Mouse (Mus musculus): ENCODE measurements around the gene Aknad1. TPM values are rescaled to one million over a fixed set of nuclear protein-coding genes. Genes with fewer than 3 reads are reported as not detected.

Aknad1 gene
- polyA plus RNA-seq, 1 experiment from 2014 or later = 0.10 TPM

DNA sequence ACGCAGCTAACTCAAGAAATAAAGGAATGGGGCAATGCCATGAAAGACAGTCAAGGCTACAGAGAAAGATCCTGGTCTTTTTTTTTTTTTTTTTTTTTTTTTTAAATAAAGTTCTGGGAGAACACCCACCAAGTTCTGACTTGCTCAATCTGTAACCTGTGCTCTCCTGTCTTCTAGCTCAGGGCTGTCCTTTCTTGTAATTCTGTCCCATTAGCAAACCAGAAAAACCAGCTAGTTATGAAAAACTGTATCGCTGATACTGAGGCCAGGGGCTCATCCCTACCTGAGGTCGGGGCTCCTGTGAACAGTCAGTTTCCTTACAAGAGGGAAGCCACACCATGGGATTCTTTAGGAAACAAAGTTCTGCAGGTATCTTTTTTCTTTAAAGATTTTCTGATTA, 51.0 kb downstream of the Aknad1 start:
- Histone ChIP-seq H3K4me2 (no peak overlapping the region), H3K27ac (replicated peaks) (no peak overlapping the region), H3K36me3 (peaks cover 4% of the 10 kb centered on the region; the same call in 1 of the 2 replicates), H3K27me3 (replicated peaks) (no peaks in the 10 kb centered on the region), H3K9me3 (replicated peaks) (no peaks in the 10 kb centered on the region), H3K4me3 (replicated peaks) (no peak overlapping the region), H3K9ac (replicated peaks) (no peak overlapping the region), H3K4me1 (no peaks in the 10 kb centered on the region)
- WGBS = 93% methylated on average over 3 of the region's 3 CpGs
- ATAC-seq (ENCODE audit: low FRiP score) = no peak

DNA sequence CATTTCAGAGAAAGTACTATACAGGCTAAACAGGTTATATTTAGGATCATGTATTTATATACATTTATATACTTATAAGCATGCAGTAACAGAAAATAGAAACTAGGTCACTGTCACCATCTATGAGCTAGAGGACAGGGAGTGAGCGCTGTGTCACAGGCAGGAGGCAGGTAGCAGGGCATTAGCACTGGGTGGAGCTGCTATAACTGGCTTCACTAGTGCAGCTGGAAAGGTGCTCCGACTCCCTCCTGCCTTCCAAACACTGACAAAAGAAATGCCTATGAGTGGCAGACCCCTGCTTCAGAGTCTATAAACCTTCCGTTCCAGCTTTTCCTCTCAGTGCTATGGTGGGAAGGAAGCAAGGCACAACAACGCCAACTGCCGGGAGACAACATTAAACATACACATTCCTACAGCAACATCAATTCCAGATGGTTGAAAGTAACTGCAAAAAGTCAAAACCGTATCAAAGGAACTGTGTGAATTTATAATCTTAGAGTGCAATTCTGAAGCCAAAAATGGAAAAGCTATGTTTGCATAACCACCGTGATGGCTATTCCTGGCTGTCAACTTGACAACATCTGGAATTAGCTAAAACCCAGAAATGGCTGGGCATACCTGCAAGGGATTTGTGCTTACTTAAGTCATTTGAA, 51.7 kb downstream of the Aknad1 start:
- no peak overlapping the region for H3K27ac ChIP-seq (replicated peaks)
- H3K4me1 ChIP-seq = no peaks in the 10 kb centered on the region
- 89% methylated on average over 7 of the region's 7 CpGs for whole genome bisulfite sequencing
- H3K36me3 ChIP-seq = peaks cover 4% of the 10 kb centered on the region; the same call in 1 of the 2 replicates
- no peak overlapping the region for H3K4me2 ChIP-seq
- no peak overlapping the region for H3K4me3 ChIP-seq (replicated peaks)
- ATAC-seq (ENCODE audit: low FRiP score) = no peak
- H3K9me3 ChIP-seq (replicated peaks) = no peaks in the 10 kb centered on the region
- H3K27me3 ChIP-seq (replicated peaks) = no peaks in the 10 kb centered on the region
- no peak overlapping the region for H3K9ac ChIP-seq (replicated peaks)

DNA sequence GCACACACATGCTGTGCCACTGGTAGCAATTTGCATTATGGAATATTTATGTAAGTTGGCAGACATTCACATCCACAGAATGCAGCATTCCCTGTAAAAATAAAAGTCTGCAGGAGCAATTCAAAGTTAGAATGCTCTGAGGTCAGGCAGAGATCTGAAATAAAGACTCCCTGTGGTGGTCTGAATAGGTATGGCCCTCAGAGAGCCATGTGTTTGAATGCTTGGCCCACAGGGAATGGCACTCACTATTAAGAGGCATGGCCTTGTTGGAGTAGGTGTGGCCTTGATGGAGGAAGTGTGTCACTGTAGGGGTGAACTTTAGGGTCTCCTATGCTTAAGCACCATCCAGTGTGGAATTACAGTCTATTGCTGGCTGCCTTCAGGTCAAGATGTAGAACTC, 53.0 kb downstream of the Aknad1 start:
- Histone ChIP-seq H3K27me3 (replicated peaks) (no peaks in the 10 kb centered on the region), H3K27ac (replicated peaks) (no peak overlapping the region), H3K36me3 (peaks cover 4% of the 10 kb centered on the region; the same call in 1 of the 2 replicates), H3K9me3 (replicated peaks) (no peaks in the 10 kb centered on the region), H3K4me2 (no peak overlapping the region), H3K4me1 (no peaks in the 10 kb centered on the region), H3K4me3 (replicated peaks) (no peak overlapping the region), H3K9ac (replicated peaks) (no peak overlapping the region)
- ATAC-seq (ENCODE audit: low FRiP score) = no peak

DNA sequence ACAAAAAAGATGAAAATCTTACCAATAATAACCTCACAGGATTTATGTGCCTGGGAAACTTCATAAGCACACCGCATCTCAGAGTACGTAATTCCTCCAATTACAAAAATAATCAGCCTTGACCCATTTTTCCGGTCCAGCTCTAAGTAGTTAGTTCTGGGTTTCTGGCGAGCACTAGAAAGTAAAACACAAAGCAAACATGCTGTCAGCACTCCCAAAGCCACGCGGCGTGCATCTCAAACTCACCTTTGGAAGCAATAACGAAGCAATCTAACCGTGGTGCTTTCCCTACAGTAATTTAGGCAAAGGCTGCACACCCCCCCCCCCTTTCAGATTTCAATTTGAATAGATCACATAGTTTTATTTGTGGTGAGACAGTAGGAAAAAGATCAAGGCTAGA, 55.3 kb downstream of the Aknad1 start:
- Histone ChIP-seq H3K36me3 (peaks cover 8% of the 10 kb centered on the region; the same call in 1 of the 2 replicates), H3K4me1 (no peaks in the 10 kb centered on the region), H3K27ac (replicated peaks) (no peak overlapping the region), H3K4me3 (replicated peaks) (no peak overlapping the region), H3K4me2 (no peak overlapping the region), H3K27me3 (replicated peaks) (no peaks in the 10 kb centered on the region), H3K9ac (replicated peaks) (no peak overlapping the region), H3K9me3 (replicated peaks) (no peaks in the 10 kb centered on the region)
- 85% methylated on average over 9 of the region's 9 CpGs for WGBS
- no peak for ATAC-seq (ENCODE audit: low FRiP score)

- Histone ChIP-seq H3K27me3 (replicated peaks) (no peaks in the 10 kb centered on the region), H3K4me1 (no peaks in the 10 kb centered on the region), H3K4me3 (replicated peaks) (no peak overlapping the region)
Observed at GRCm38 (mm10) chr3:108795554-108796299, 56.3 kb downstream of the Aknad1 start.

GRCm38 (mm10) chr3:108796386-108796785, 56.9 kb downstream of the Aknad1 start:
- H3K36me3 ChIP-seq = peaks cover 19% of the 10 kb centered on the region
- no peaks in the 10 kb centered on the region for H3K9me3 ChIP-seq (replicated peaks)
- H3K9ac ChIP-seq (replicated peaks) = no peak overlapping the region
- no peak overlapping the region for H3K4me2 ChIP-seq
- no peaks in the 10 kb centered on the region for H3K27me3 ChIP-seq (replicated peaks)
- ATAC-seq (ENCODE audit: low FRiP score) = no peak
- no peak overlapping the region for H3K27ac ChIP-seq (replicated peaks)
- 91% methylated on average over 4 of the region's 4 CpGs for WGBS
- no peak overlapping the region for H3K4me3 ChIP-seq (replicated peaks)
- no peaks in the 10 kb centered on the region for H3K4me1 ChIP-seq

More at GRCm38 (mm10) chr3:108795554-108796299, 56.3 kb downstream of the Aknad1 start:
- Histone ChIP-seq H3K36me3 (peaks cover 17% of the 10 kb centered on the region), H3K27ac (replicated peaks) (no peak overlapping the region), H3K9me3 (replicated peaks) (no peaks in the 10 kb centered on the region), H3K4me2 (no peak overlapping the region), H3K9ac (replicated peaks) (no peak overlapping the region)
- no peak for ATAC-seq (ENCODE audit: low FRiP score)
- WGBS = 92% methylated on average over 7 of the region's 7 CpGs

GRCm38 (mm10) chr3:108797723-108798122, 58.3 kb downstream of the Aknad1 start:
- Histone ChIP-seq H3K4me3 (replicated peaks) (no peak overlapping the region), H3K27ac (replicated peaks) (no peak overlapping the region), H3K9ac (replicated peaks) (no peak overlapping the region), H3K9me3 (replicated peaks) (no peaks in the 10 kb centered on the region), H3K4me2 (no peak overlapping the region), H3K27me3 (replicated peaks) (no peaks in the 10 kb centered on the region), H3K4me1 (no peaks in the 10 kb centered on the region), H3K36me3 (peaks cover 29% of the 10 kb centered on the region)
- 92% methylated on average over 6 of the region's 6 CpGs for WGBS
- ATAC-seq (ENCODE audit: low FRiP score) = no peak

DNA sequence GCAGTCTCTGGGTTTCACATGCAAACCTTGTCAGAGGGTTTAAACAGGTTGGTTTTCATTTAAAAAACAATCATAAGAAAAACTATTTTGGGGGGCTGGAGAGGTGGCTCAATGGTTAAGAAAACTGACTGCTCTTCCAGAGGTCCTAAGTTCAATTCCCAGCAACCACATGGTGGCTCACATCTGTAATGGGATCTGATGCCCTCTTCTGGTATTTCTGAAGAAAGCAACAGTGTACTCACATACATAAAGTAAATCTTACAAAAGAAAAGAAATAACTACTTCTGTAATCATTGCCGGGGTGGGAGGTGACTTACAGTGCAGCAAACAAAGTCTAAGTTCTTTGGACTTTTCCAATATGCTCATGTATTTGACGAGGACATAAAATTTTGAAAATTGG, 58.9 kb downstream of the Aknad1 start:
- Histone ChIP-seq H3K9ac (replicated peaks) (no peak overlapping the region), H3K27ac (replicated peaks) (no peak overlapping the region), H3K36me3 (peaks cover 34% of the 10 kb centered on the region), H3K4me2 (no peak overlapping the region), H3K9me3 (replicated peaks) (no peaks in the 10 kb centered on the region), H3K4me3 (replicated peaks) (no peak overlapping the region), H3K27me3 (replicated peaks) (no peaks in the 10 kb centered on the region), H3K4me1 (no peaks in the 10 kb centered on the region)
- 91% methylated on average over 2 of the region's 2 CpGs for WGBS
- no peak for ATAC-seq (ENCODE audit: low FRiP score)

GRCm38 (mm10) chr3:108805622-108806021, 66.2 kb downstream of the Aknad1 start:
- Histone ChIP-seq H3K27me3 (replicated peaks) (no peaks in the 10 kb centered on the region), H3K36me3 (peaks cover 19% of the 10 kb centered on the region), H3K9me3 (replicated peaks) (no peaks in the 10 kb centered on the region), H3K4me2 (no peak overlapping the region), H3K27ac (replicated peaks) (no peak overlapping the region), H3K4me1 (no peaks in the 10 kb centered on the region), H3K9ac (replicated peaks) (no peak overlapping the region), H3K4me3 (replicated peaks) (no peak overlapping the region)
- no peak for ATAC-seq (ENCODE audit: low FRiP score)
- 90% methylated on average over 5 of the region's 5 CpGs for WGBS

- ATAC-seq (ENCODE audit: low FRiP score) = no peak
- Histone ChIP-seq H3K27ac (replicated peaks) (no peak overlapping the region), H3K4me2 (no peak overlapping the region), H3K9ac (replicated peaks) (no peak overlapping the region), H3K4me1 (no peaks in the 10 kb centered on the region), H3K27me3 (replicated peaks) (no peaks in the 10 kb centered on the region), H3K36me3 (no peaks in the 10 kb centered on the region; the same call in 1 of the 2 replicates), H3K4me3 (replicated peaks) (no peak overlapping the region), H3K9me3 (replicated peaks) (no peaks in the 10 kb centered on the region)
- 91% methylated on average over 4 of the region's 4 CpGs for WGBS
Observed at GRCm38 (mm10) chr3:108810747-108811263, 71.3 kb downstream of the Aknad1 start.

- Histone ChIP-seq H3K9ac (replicated peaks) (no peak overlapping the region), H3K9me3 (replicated peaks) (no peaks in the 10 kb centered on the region), H3K4me2 (no peak overlapping the region), H3K4me3 (replicated peaks) (no peak overlapping the region), H3K27me3 (replicated peaks) (no peaks in the 10 kb centered on the region), H3K4me1 (no peaks in the 10 kb centered on the region), H3K36me3 (peaks cover 2% of the 10 kb centered on the region), H3K27ac (replicated peaks) (no peak overlapping the region)
- WGBS = 65% methylated on average over 4 of the region's 4 CpGs
- ATAC-seq (ENCODE audit: low FRiP score) = no peak
Observed at GRCm38 (mm10) chr3:108815631-108816030, 76.2 kb downstream of the Aknad1 start.

GRCm38 (mm10) chr3:108830493-108830892, 91.0 kb downstream of the Aknad1 start:
- Histone ChIP-seq H3K4me1 (no peaks in the 10 kb centered on the region), H3K27me3 (replicated peaks) (no peaks in the 10 kb centered on the region), H3K4me2 (no peak overlapping the region), H3K9ac (replicated peaks) (no peak overlapping the region), H3K36me3 (peaks cover 3% of the 10 kb centered on the region; the same call in 1 of the 2 replicates), H3K9me3 (replicated peaks) (no peaks in the 10 kb centered on the region), H3K4me3 (replicated peaks) (no peak overlapping the region), H3K27ac (replicated peaks) (no peak overlapping the region)
- 90% methylated on average over 11 of the region's 11 CpGs for WGBS
- no peak for ATAC-seq (ENCODE audit: low FRiP score)
